Mouse (Mus musculus): ENCODE measurements at regions not wholly inside any gene's neighbourhood (a gene's known extent, or its start where the extent isn't known, plus 50 kb on each side); places are given as distances from the start of the nearest gene placed in this dataset.

DNA sequence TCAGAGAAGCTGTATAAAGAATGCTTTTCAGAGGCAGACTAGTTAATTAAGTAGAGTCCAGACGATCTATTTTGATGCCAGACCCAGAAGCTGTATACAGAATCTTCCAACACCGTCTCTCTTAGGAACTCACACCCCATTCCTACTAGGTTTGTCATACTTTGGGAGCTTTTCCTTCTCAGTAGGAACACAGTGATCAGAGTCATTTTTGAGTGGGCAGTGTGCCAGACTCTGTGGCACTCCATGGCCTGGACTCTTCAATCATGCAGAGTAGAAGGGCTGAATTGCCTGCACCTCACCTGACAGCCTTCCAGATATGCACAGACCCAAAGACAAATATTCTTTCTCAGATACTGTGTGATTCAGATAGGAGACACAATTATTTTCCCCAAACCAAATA, 101.2 kb downstream of the Uchl5 start:
- TF ChIP-seq GATA1 (IDR thresholded peaks at IDR 0.05; ENCODE audit: borderline replicate concordance, low read length) (no peak), FLI1 (IDR thresholded peaks at IDR 0.05; ENCODE audit: low read length) (no peak)

Measured in megakaryocyte, embryonic 14.5 days (primary cell).